Mouse (Mus musculus) G1E (cell line): ENCODE data around the gene Pmfbp1.

Source experiments
- CTCF ChIP-seq: IDR thresholded peaks from 2 replicates; pipeline ENCODE4 v1.5.1; 2012; ENCODE audit warnings: low read depth, low read length, inconsistent platforms, mixed read lengths
- GATA1 ChIP-seq: IDR thresholded peaks from 2 replicates; pipeline ENCODE4 v1.6.1; 2012; ENCODE audit warnings: borderline replicate concordance, low read length, inconsistent platforms, mixed read lengths
- POLR2AphosphoS5 ChIP-seq: IDR thresholded peaks from 2 replicates; pipeline ENCODE4 v1.6.1; 2012; ENCODE audit warnings: low read depth, low read length, inconsistent platforms; ENCODE audit not compliant: insufficient replicate concordance
- TAL1 ChIP-seq: conservative IDR thresholded peaks from 2 replicates; pipeline ENCODE4 v1.6.1; 2012; ENCODE audit warnings: low read depth, low read length, inconsistent platforms, mixed read lengths

DNA sequence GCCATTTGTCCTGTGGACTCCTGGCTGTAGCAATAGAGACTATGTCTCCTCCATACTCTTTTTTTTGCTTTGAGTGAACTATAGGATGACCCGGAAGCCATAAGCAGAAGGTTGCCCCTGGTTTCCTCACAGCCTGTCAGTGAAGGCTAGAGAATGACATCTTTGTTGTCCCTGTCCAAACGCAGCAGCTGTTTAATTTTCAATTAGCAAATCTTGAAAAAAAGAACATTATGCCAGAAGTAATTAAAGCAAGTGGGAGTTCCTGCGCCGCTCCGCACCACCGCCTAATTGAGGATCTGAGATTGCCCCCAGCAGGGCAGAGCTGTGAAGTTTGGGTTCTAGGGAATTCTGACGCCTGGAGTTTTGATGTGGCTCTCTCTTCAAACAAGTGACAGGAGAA is 42.8 kb upstream of the Pmfbp1 start:
- TF ChIP-seq CTCF (no peak), GATA1 (no peak), TAL1 (no peak), POLR2AphosphoS5 (no peak)
